Mouse (Mus musculus) embryo, embryonic 10.5 days (tissue): ENCODE data around the gene Olfr1257.
"Not testable (repeated sequence)": the region's sequence is repeated elsewhere in the genome, so short reads cannot be mapped to it uniquely, and the experiment has no call there.

Source experiments
- DNase-seq: peaks from one replicate; pipeline ENCODE4 v3.0.0-alpha.2; 2015; ENCODE audit warnings: low spot score

Gene Olfr1257

GRCm38 (mm10) chr2:89878137-89878536, at the start of gene Olfr1257:
TSS of gene Olfr1257 (plus strand) at chr2:89878437.
- no peak for DNase-seq

GRCm38 (mm10) chr2:89841455-89841854, 36.8 kb upstream of the Olfr1257 start, which contains the start of gene Olfr1256:
TSS of gene Olfr1256 (minus strand) at chr2:89841555.
- no peak for DNase-seq

- no peak for DNase-seq
Measured at GRCm38 (mm10) chr2:89848105-89848504, 30.1 kb upstream of the Olfr1257 start, which contains the start of gene Olfr48. TSS of gene Olfr48 (minus strand) at chr2:89848205.

- DNase-seq, result no peak
Measured at GRCm38 (mm10) chr2:89849230-89849629, 29.0 kb upstream of the Olfr1257 start.

DNA sequence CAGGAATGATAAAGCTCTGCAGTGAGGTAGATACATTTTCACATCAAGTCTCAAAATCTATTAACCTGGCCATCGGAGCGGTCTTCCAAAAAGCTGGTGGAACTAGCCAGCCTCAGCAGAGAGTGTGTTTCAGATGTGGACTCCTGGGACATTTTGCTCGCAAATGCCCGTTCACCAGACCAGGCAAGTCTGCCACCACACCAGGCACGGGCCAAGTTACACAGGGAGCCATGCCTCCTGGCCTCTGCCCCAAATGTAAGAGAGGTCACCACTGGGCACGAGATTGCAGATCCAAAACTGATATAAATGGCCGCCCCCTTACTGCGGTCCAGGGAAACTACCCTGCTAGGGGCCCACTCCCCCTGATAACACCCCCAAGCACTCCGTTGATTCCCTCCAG, 34.4 kb downstream of the Olfr1257 start:
- not testable (repeated sequence) for DNase-seq

GRCm38 (mm10) chr2:89927009-89927408, 48.8 kb downstream of the Olfr1257 start, which contains the start of gene Olfr1258:
TSS of gene Olfr1258 (plus strand) at chr2:89927309.
- no peak for DNase-seq
